Mouse (Mus musculus) urinary bladder, postnatal 4 days (tissue): ENCODE results near the gene Mpg.

Experiments
- DNase-seq, 2 experiments: peaks; one replicate each; pipeline ENCODE4 v3.0.0; 2021 to 2022; ENCODE audit warnings: low spot score in 2 of 2

The Mpg gene

GRCm38 (mm10) chr11:32262674-32263415 lies 36.5 kb downstream of the Mpg start:
- DNase-seq, result no peak

GRCm38 (mm10) chr11:32265117-32265738 lies 38.9 kb downstream of the Mpg start:
- no peak for DNase-seq

GRCm38 (mm10) chr11:32266194-32266593 lies 39.9 kb downstream of the Mpg start:
- no peak for DNase-seq

GRCm38 (mm10) chr11:32266776-32267175 lies 40.5 kb downstream of the Mpg start:
- DNase-seq, result no peak

- peak; percentile 94 to 97 for DNase-seq
Observed at GRCm38 (mm10) chr11:32267188-32267884, 41.0 kb downstream of the Mpg start, which contains the start of gene Nprl3. Gene Nprl3, minus strand, starts transcription at chr11:32267707.

- no peak for DNase-seq
Observed at GRCm38 (mm10) chr11:32267964-32268363, 41.7 kb downstream of the Mpg start.

DNA sequence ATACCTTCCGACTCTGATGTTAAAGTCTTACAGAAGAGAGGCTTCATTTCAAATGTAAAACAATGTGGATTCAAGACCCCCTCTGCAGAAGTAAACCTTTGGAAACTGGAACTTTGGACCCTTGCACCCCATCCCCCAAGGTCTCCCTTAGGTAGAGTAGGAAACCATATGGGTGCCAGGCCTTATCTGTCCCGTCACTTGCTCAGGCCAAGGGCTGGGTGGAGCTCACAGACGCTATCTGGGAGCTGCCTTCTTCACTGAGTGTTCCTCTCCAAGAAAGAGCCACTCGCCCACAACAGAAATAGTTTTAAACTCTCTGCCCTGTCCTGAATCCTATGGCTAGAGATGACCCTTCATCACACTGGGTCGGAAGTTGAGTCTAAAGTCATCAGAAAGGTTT lies 42.6 kb downstream of the Mpg start:
- DNase-seq, result no peak

DNA sequence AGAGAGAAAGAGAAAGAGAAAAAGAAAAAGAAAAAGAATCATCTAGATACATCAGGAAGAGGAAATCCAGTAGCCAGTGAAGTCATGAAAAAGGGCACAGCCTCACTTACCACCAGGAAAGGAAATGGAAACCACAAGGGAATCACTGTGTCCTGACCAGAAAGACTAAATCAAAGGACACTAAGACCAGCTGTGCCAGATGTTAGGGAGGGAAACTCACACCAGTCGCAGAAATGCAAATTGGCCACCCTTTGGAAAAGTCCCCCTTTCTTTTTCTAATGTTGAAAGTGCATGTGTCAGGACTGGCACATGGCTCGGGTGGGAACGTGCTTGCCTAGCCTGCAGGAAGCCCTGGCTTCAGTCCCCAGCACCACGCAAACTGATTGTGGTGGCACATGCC lies 44.9 kb downstream of the Mpg start:
- no peak for DNase-seq

DNA sequence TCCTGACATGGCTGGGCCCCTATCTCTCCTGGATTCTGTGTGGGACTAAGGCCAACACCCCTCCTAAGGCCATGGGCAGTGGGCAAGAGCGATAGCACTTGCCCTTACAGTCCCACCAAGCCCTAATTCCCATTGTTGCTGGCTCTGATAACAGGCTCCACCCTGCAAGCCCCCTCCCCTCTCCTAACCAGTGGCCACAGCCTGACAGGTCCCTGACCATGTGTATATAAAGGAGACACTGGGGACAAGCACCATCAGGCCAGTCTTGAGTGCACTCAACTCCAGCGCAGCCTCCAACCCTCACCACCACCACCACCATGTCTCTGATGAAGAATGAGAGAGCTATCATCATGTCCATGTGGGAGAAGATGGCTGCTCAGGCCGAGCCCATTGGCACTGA lies 50.0 kb downstream of the Mpg start, which contains the start of gene Hba-x:
Gene Hba-x, plus strand, starts transcription at position 54 of the 400 bp plus-strand sequence.
- DNase-seq, result no peak

GRCm38 (mm10) chr11:32277736-32278457 lies 51.6 kb downstream of the Mpg start:
- no peak for DNase-seq

DNA sequence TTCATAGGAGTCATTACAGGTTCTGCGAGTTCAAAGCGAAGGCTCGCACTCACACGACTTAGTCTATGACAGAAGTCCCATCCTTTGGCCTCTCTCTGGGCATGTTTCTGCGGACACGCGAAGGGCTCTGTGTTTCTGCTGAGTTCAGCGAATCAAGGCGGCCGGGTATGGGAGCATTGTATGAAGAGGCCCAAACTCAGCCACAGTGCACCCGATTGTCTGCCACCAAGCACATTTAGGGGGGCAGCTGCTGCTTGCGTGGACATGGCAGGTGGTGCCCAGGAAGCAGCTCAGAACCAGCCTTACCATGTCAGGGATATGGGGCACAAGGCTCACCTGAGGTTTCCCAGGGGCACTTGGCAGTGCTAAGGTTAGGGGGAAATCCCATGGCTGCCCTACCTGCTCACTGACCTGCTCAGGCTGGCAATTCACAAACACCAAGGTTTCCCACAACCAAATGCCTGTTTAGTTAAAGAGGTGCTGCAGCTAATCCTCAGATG lies 52.2 kb downstream of the Mpg start:
- no peak for DNase-seq

GRCm38 (mm10) chr11:32280646-32281045 lies 54.3 kb downstream of the Mpg start:
- no peak for DNase-seq

- no peak for DNase-seq
Observed at GRCm38 (mm10) chr11:32281416-32282144, 55.3 kb downstream of the Mpg start.
